Mouse (Mus musculus): ENCODE measurements around the gene Dpp4. TPM values are rescaled to one million over a fixed set of nuclear protein-coding genes. Genes with fewer than 3 reads are reported as not detected.

Dpp4 gene
- polyA plus RNA-seq, 1 experiment from 2014 or later: 4.5 TPM

DNA sequence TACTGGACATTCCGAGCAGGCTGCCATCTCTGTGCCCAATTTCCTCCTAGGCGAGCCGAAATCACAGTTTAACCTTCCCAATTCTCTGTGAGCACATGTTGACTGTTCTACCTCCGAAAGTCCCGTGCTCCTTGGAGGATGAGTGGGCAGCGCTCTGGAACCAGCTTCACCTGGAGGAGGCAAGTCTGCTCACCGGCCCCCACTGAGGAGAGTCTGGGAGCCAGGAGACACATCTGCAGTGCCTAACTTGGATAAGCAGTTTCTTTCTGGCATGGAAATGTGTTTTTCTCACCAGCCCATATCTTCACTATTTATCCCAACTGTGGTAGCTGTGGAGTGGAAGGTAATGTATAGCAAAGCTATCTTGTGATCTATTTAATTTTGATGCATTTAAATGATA, 54.8 kb downstream of the Dpp4 start:
- 70% methylated on average over 7 of the region's 7 CpGs for WGBS (ENCODE audit: insufficient replicate concordance)
- Histone ChIP-seq H3K9ac (no peak overlapping the region), H3K4me1 (replicated peaks) (no peaks in the 10 kb centered on the region), H3K9me3 (replicated peaks) (no peaks in the 10 kb centered on the region), H3K4me2 (no peak overlapping the region), H3K36me3 (replicated peaks) (no peaks in the 10 kb centered on the region), H3K27ac (replicated peaks) (no peak overlapping the region), H3K27me3 (no peaks in the 10 kb centered on the region), H3K4me3 (replicated peaks) (no peak overlapping the region)
- ATAC-seq (ENCODE audit: insufficient read depth): no peak

DNA sequence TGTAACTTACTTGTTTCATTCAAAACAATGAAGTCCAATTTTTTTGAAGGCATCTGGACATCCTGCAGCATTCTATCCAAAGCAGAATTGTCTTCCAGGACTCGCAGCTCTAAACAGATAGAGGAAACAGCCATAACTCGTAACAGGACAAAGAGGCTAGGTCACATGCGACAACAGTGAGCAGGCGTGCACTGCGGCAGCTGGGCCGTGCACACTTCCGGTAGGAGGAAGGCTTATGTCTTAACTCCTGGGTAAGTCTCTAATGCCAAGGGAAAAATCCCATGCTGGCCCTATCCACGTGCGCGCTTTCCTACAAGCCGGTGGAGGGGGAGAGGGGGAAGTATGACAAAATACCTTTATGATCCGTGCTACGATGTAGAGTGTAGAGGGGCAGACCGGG, 55.4 kb downstream of the Dpp4 start:
- Histone ChIP-seq H3K4me2 (no peak overlapping the region), H3K4me3 (replicated peaks) (no peak overlapping the region), H3K4me1 (replicated peaks) (no peaks in the 10 kb centered on the region), H3K36me3 (replicated peaks) (no peaks in the 10 kb centered on the region), H3K9me3 (replicated peaks) (no peaks in the 10 kb centered on the region), H3K27ac (replicated peaks) (no peak overlapping the region), H3K27me3 (no peaks in the 10 kb centered on the region), H3K9ac (no peak overlapping the region)
- 73% methylated on average over 14 of the region's 14 CpGs for WGBS (ENCODE audit: insufficient replicate concordance)
- ATAC-seq (ENCODE audit: insufficient read depth): no peak

GRCm38 (mm10) chr2:62355766-62356165, 56.3 kb downstream of the Dpp4 start:
- no peak overlapping the region for H3K9ac ChIP-seq
- no peaks in the 10 kb centered on the region for H3K9me3 ChIP-seq (replicated peaks)
- no peak overlapping the region for H3K4me2 ChIP-seq
- no peaks in the 10 kb centered on the region for H3K27me3 ChIP-seq
- H3K36me3 ChIP-seq (replicated peaks): no peaks in the 10 kb centered on the region
- ATAC-seq (ENCODE audit: insufficient read depth): no peak
- H3K4me1 ChIP-seq (replicated peaks): no peaks in the 10 kb centered on the region
- 59% methylated on average over 6 of the region's 6 CpGs for WGBS (ENCODE audit: insufficient replicate concordance)
- no peak overlapping the region for H3K4me3 ChIP-seq (replicated peaks)
- H3K27ac ChIP-seq (replicated peaks): no peak overlapping the region

- H3K4me2 ChIP-seq: no peak overlapping the region
- H3K9me3 ChIP-seq (replicated peaks): no peaks in the 10 kb centered on the region
- ATAC-seq (ENCODE audit: insufficient read depth): no peak
- WGBS (ENCODE audit: insufficient replicate concordance): 47% methylated on average over 3 of the region's 3 CpGs
- no peak overlapping the region for H3K27ac ChIP-seq (replicated peaks)
- H3K27me3 ChIP-seq: no peaks in the 10 kb centered on the region
- no peak overlapping the region for H3K4me3 ChIP-seq (replicated peaks)
- no peaks in the 10 kb centered on the region for H3K36me3 ChIP-seq (replicated peaks)
- no peak overlapping the region for H3K9ac ChIP-seq
- H3K4me1 ChIP-seq (replicated peaks): no peaks in the 10 kb centered on the region
These were observed 60.0 kb downstream of the Dpp4 start for GRCm38 (mm10) chr2:62352035-62352434.

DNA sequence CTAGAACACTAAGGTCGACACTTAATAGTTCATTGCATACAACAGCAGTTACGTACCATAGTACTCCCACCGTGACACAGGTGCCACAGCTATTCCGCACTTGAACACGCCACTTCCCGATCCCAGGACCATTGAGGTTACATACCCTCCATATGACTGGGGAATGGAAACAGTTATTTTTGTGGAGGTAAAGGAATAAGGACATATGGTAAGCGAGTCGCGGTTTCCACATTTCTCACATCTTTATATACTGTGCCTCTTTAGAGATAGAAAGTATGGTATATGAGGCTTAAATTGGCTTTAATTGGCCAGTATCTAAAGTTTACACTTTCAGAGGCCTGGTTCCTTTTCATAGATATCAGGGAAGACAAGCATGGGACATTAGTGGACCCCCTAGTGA, 64.3 kb downstream of the Dpp4 start:
- H3K27ac ChIP-seq (replicated peaks): no peak overlapping the region
- no peak overlapping the region for H3K4me2 ChIP-seq
- no peak overlapping the region for H3K9ac ChIP-seq
- 83% methylated on average over 9 of the region's 9 CpGs for whole genome bisulfite sequencing (ENCODE audit: insufficient replicate concordance)
- H3K4me3 ChIP-seq (replicated peaks): no peak overlapping the region
- H3K36me3 ChIP-seq (replicated peaks): no peaks in the 10 kb centered on the region
- H3K9me3 ChIP-seq (replicated peaks): no peaks in the 10 kb centered on the region
- ATAC-seq (ENCODE audit: insufficient read depth): no peak
- no peaks in the 10 kb centered on the region for H3K4me1 ChIP-seq (replicated peaks)
- H3K27me3 ChIP-seq: no peaks in the 10 kb centered on the region

DNA sequence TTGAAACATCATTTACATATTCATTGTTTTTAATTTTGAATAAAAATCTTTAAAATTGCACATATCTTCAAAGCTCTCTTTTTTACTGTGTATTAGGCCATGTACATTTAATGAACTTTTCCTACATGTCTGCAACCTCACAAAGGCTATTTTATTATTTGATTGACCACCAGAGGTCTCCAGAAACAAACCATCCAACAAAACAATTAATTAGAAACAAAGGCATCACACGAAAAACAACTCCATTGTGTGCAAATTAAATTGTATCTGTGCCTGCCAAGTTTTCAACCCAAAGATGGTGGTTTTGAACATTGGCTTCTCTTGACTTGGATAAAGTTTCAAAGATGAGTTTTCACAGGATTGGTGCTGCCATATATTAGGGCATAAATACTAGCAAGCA, 65.3 kb downstream of the Dpp4 start:
- Histone ChIP-seq H3K4me1 (replicated peaks) (no peaks in the 10 kb centered on the region), H3K4me2 (no peak overlapping the region), H3K4me3 (replicated peaks) (no peak overlapping the region), H3K27ac (replicated peaks) (no peak overlapping the region), H3K36me3 (replicated peaks) (no peaks in the 10 kb centered on the region), H3K9me3 (replicated peaks) (no peaks in the 10 kb centered on the region), H3K27me3 (no peaks in the 10 kb centered on the region), H3K9ac (no peak overlapping the region)
- 12% methylated on average over 1 of the region's 1 CpGs for WGBS (ENCODE audit: insufficient replicate concordance)
- ATAC-seq (ENCODE audit: insufficient read depth): no peak

DNA sequence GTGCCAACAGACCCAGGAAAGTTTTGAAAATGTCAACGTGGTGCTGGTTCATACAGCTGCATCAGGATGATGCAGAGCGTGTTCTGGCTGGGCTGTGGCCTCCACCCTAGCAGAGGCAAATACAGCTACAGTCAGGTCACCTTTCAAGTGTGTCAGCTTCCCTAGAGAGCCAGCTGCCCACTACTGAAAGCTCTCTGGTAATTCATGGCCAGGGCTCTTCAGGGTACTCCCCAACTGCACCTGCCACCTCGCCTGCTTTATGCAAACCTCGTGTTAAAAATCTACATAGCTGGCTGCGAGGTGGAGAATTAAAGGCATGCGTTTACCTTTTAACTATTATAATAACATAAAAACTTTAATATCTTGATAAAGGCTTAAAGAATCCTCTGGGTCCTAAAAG, 67.7 kb downstream of the Dpp4 start:
- H3K4me2 ChIP-seq: no peak overlapping the region
- no peak for ATAC-seq (ENCODE audit: insufficient read depth)
- H3K9ac ChIP-seq: no peak overlapping the region
- no peaks in the 10 kb centered on the region for H3K4me1 ChIP-seq (replicated peaks)
- no peaks in the 10 kb centered on the region for H3K27me3 ChIP-seq
- H3K4me3 ChIP-seq (replicated peaks): no peak overlapping the region
- H3K36me3 ChIP-seq (replicated peaks): no peaks in the 10 kb centered on the region
- 60% methylated on average over 6 of the region's 6 CpGs for WGBS (ENCODE audit: insufficient replicate concordance)
- no peak overlapping the region for H3K27ac ChIP-seq (replicated peaks)
- H3K9me3 ChIP-seq (replicated peaks): no peaks in the 10 kb centered on the region

GRCm38 (mm10) chr2:62341734-62342128, 70.3 kb downstream of the Dpp4 start:
- no peak for ATAC-seq (ENCODE audit: insufficient read depth)
- no peak overlapping the region for H3K9ac ChIP-seq
- no peak overlapping the region for H3K4me2 ChIP-seq
- WGBS (ENCODE audit: insufficient replicate concordance): 61% methylated on average over 14 of the region's 14 CpGs
- no peaks in the 10 kb centered on the region for H3K36me3 ChIP-seq (replicated peaks)
- H3K27ac ChIP-seq (replicated peaks): no peak overlapping the region
- no peaks in the 10 kb centered on the region for H3K4me1 ChIP-seq (replicated peaks)
- no peaks in the 10 kb centered on the region for H3K27me3 ChIP-seq
- H3K4me3 ChIP-seq (replicated peaks): no peak overlapping the region
- no peaks in the 10 kb centered on the region for H3K9me3 ChIP-seq (replicated peaks)

DNA sequence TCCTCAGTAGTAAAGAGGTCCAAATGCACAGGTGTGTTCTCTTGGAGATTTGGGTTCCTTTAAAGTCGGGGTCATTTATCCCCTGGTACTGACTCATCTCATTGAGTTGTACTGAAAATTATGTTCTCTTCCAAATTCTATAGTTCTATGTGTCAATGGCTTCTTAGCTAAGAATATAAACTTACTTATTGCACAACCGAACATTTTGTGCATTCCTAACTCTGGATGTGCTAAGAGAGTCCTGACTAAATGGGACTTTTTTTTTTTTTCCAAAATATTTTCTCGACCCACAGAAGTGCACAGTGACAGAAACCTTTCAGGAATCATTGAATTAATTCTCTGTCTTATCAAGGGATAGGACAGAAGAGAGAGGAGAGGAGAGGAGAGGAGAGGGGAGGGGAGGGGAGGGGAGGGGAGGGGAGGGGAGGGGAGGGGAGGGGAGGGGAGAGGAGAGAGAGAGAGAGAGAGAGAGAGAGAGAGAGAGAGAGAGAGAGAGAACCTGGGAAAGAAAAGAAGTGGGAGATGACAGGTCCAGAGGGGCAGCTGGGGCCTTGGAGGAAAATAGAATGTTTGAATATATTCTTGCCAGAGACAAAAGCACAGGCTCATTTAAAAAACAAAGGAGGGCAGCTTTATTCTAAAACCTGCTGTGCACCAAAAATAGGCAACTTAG, 70.8 kb downstream of the Dpp4 start:
- H3K9ac ChIP-seq: no peak overlapping the region
- ATAC-seq (ENCODE audit: insufficient read depth): no peak
- H3K27me3 ChIP-seq: no peaks in the 10 kb centered on the region
- no peak overlapping the region for H3K4me2 ChIP-seq
- H3K4me1 ChIP-seq (replicated peaks): no peaks in the 10 kb centered on the region
- H3K27ac ChIP-seq (replicated peaks): no peak overlapping the region
- no peaks in the 10 kb centered on the region for H3K9me3 ChIP-seq (replicated peaks)
- H3K4me3 ChIP-seq (replicated peaks): no peak overlapping the region
- 48% methylated on average over 3 of the region's 3 CpGs for WGBS (ENCODE audit: insufficient replicate concordance)
- H3K36me3 ChIP-seq (replicated peaks): no peaks in the 10 kb centered on the region

DNA sequence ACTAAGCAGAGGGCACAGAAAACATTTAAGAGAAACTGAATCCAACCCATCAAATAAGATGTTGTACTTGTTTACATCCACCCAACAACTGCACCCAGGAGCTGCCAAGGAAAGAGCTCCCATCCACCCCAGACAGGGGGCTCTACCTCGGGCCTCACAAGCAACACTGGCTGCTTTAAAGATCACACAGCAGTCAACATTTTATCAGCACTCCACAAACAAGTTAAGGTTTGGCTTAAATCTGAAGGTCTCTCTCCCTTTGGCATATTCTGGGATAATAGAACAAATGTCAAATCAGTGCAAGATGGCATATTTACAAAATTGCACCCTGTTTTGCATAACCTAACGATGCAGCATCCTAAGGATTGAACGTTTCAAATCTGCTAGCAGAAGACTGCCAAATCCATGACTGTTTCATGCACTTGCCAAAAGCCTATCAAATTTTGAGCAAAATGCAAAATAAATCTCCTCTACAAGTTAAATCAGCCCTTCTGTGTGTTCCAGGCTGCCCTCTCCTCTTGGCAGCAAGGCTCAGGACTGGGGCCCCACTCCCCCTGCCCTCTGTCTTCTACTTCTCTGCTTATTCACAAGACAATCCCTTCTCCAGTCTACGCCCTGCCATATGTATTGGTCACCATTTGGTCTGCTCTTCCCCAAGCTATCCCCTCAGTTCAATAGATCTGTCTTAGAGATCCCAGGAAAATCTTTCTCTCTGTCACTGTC, 72.6 kb downstream of the Dpp4 start:
- 44% methylated on average over 4 of the region's 4 CpGs for WGBS (ENCODE audit: insufficient replicate concordance)
- Histone ChIP-seq H3K4me3 (replicated peaks) (no peak overlapping the region), H3K36me3 (replicated peaks) (no peaks in the 10 kb centered on the region), H3K9me3 (replicated peaks) (no peaks in the 10 kb centered on the region), H3K27me3 (no peaks in the 10 kb centered on the region), H3K9ac (no peak overlapping the region), H3K27ac (replicated peaks) (no peak overlapping the region), H3K4me2 (no peak overlapping the region), H3K4me1 (replicated peaks) (no peaks in the 10 kb centered on the region; the same call in 1 of the 2 replicates)
- ATAC-seq (ENCODE audit: insufficient read depth): no peak

DNA sequence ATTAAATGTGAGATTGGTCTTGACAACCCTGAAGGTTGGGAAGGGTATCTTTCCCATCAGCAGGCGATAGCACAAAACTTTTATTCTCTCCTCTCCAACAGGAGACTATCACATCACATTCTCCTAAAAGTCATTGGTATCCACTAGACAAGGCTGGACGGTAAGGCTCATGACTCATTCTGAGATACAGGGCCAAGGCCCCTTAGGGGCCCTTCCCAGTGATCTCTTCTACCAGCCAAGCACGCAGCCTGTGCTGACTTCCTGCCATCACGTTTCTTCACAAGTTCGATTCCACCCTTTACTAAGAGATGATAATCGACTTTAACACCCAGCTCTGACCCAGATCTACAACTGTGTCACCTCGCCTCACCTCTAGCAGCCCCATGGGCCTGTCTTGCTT, 74.9 kb downstream of the Dpp4 start:
- Histone ChIP-seq H3K36me3 (replicated peaks) (no peaks in the 10 kb centered on the region), H3K9me3 (replicated peaks) (no peaks in the 10 kb centered on the region), H3K9ac (no peak overlapping the region), H3K4me1 (replicated peaks) (no peaks in the 10 kb centered on the region; the same call in 1 of the 2 replicates), H3K4me2 (no peak overlapping the region), H3K4me3 (replicated peaks) (no peak overlapping the region), H3K27me3 (no peaks in the 10 kb centered on the region), H3K27ac (replicated peaks) (no peak overlapping the region)
- WGBS (ENCODE audit: insufficient replicate concordance): 61% methylated on average over 7 of the region's 7 CpGs
- no peak for ATAC-seq (ENCODE audit: insufficient read depth)

Data from liver, embryonic 15.5 days (tissue).